Mouse (Mus musculus): Measurements from ENCODE around the gene Med27. TPM values are rescaled to one million over a fixed set of nuclear protein-coding genes. Genes with fewer than 3 reads are reported as not detected.

Med27 gene
- polyA plus RNA-seq, 1 experiment: 7.1 TPM

DNA sequence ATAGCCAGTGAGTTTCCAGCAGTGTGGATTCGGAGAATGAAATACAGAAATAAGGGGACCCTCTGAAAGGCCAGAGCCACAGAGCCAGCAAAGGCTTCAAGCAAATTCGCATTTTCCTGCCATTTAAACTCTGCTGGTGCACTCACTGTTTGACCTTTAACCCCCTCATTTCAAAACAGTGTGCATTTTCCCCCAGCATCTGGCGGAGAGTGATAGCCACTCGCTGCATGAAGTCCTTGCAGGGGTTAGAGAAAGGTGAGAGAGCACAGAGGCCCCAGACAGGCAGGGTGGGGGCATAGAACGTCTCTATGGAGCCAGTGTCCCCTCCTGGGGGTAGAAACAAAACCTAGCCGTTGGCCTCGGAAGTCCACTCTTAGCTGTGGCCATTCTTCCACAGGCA, 166.5 kb downstream of the Med27 start:
- WGBS: 79% methylated on average over 7 of the region's 7 CpGs
- no peak overlapping the region for H3K27ac ChIP-seq (ENCODE audit: control insufficient read depth, insufficient read depth, low read depth, low read length, poor library complexity)
- TF ChIP-seq CTCF (IDR thresholded peaks at IDR 0.05; ENCODE audit: control insufficient read depth, insufficient read depth, low read length) (no peak), POLR2A (IDR thresholded peaks at IDR 0.05; ENCODE audit: borderline replicate concordance, control insufficient read depth, low read depth, low read length) (no peak)

DNA sequence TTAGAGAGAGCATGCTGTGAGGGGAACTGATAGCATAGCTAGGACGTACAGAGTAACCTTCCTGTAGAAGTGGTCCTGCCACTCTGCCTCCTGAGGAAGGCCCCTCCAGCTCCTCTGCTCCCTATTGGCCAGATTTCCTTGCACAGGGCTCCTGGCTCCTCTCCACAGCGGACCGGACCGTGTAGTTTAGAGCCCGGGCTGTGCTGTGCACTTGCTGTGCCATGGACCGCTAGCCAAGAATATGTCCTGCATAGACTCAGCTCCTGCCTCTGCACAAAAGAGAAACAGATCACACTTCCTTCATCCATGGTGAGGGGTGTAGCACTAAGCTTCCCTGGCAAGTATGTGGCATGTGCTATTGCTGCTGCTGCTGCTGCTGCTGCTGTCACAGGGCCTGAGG, 168.2 kb downstream of the Med27 start:
- H3K4me1 ChIP-seq (ENCODE audit: control insufficient read depth, insufficient read depth, low read length): no peaks in the 10 kb centered on the region
- 89% methylated on average over 6 of the region's 6 CpGs for WGBS
- TF ChIP-seq CTCF (IDR thresholded peaks at IDR 0.05; ENCODE audit: control insufficient read depth, insufficient read depth, low read length) (no peak), POLR2A (IDR thresholded peaks at IDR 0.05; ENCODE audit: borderline replicate concordance, control insufficient read depth, low read depth, low read length) (no peak)
- H3K27ac ChIP-seq (ENCODE audit: control insufficient read depth, insufficient read depth, low read depth, low read length, poor library complexity): no peak overlapping the region
- no peak overlapping the region for H3K4me3 ChIP-seq (replicated peaks; ENCODE audit: control insufficient read depth, low read depth, low read length)

More for the DNA sequence above, 166.5 kb downstream of the Med27 start:
- H3K4me3 ChIP-seq (replicated peaks; ENCODE audit: control insufficient read depth, low read depth, low read length): no peak overlapping the region
- H3K4me1 ChIP-seq (ENCODE audit: control insufficient read depth, insufficient read depth, low read length): no peaks in the 10 kb centered on the region

DNA sequence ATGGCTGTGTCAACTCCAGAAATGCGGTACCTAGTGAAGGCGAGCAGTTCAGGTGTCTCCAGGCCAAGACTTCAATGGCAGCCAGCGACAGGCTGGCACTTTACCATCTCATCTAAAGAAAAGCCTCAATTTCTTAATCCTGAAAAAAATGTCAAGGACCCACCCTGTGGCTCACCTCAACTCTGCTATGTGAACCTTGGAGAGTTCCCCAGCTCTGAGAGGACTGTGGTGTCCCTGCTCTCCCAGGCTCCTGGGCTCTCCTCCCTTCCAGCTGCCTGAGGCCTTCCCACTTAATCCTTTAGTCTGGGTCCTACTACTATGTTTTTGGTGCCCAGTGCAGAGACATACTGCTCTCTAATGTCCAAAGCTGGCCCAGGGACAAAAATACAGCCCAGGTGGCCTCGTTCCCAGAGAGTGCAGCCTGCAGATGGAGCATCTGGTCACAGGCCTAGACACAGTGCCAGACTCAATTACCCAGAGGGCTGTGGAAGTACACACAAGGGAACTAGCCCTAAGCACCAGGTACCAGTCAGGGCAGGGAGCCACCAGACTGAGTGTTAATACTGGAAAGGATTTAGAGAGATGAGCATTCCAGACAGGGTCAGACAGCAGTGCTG, 169.3 kb downstream of the Med27 start:
- Histone ChIP-seq H3K27ac (ENCODE audit: control insufficient read depth, insufficient read depth, low read depth, low read length, poor library complexity) (no peak overlapping the region), H3K4me1 (ENCODE audit: control insufficient read depth, insufficient read depth, low read length) (no peaks in the 10 kb centered on the region), H3K4me3 (replicated peaks; ENCODE audit: control insufficient read depth, low read depth, low read length) (no peak overlapping the region)
- WGBS: 81% methylated on average over 4 of the region's 4 CpGs
- TF ChIP-seq POLR2A (IDR thresholded peaks at IDR 0.05; ENCODE audit: borderline replicate concordance, control insufficient read depth, low read depth, low read length): no peak
- no peak for TF ChIP-seq CTCF (IDR thresholded peaks at IDR 0.05; ENCODE audit: control insufficient read depth, insufficient read depth, low read length)

DNA sequence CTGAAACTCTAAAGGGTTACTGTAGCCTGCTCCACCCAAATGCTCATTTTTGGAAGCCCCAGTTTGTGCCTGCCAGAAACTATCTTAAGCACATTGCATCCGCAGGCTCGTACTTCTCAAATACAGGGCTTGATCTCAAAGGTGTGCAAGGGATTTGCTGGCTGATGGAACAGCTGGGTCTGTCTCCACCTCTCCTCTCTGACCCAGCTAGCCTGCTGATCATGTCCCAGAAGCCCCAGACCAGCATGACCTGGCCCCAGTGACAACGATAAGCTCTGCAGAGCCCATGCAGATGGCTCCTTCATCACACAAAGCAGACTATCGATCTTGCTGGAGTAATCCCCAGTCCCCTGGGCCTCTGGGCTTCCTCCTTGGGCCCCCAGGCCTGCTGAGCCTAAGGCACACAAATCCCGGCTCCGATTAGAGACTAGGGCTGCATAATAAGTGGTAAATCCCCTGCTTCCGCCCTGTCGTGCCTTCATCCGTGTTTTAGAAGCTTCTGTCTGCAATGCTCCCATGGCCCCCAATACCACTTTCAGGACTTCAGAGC, 170.1 kb downstream of the Med27 start:
- Histone ChIP-seq H3K4me3 (replicated peaks; ENCODE audit: control insufficient read depth, low read depth, low read length) (no peak overlapping the region), H3K27ac (ENCODE audit: control insufficient read depth, insufficient read depth, low read depth, low read length, poor library complexity) (no peak overlapping the region), H3K4me1 (ENCODE audit: control insufficient read depth, insufficient read depth, low read length) (no peaks in the 10 kb centered on the region)
- 76% methylated on average over 9 of the region's 9 CpGs for WGBS
- TF ChIP-seq CTCF (IDR thresholded peaks at IDR 0.05; ENCODE audit: control insufficient read depth, insufficient read depth, low read length) (no peak), POLR2A (IDR thresholded peaks at IDR 0.05; ENCODE audit: borderline replicate concordance, control insufficient read depth, low read depth, low read length) (no peak)

DNA sequence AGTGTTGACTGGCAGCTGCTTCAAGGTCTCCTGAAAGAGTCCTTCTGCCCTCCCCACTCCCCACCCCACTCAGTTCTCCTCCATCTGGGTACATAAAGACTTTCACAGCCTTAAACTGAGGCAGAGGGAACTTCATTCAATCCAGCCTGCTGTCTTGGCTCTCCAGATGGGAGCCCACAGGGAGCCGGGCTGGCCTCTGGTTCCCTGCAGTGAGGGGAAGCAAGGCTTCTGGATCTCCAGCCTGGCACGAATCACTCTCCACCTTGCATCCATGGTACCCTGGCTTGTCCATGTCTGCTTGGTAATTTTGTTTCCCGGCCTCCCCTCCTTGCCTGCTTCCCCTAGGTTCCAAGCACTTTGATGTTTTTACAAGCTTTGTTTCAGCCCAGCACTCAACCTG, 172.8 kb downstream of the Med27 start:
- Histone ChIP-seq H3K4me1 (ENCODE audit: control insufficient read depth, insufficient read depth, low read length) (no peaks in the 10 kb centered on the region), H3K27ac (ENCODE audit: control insufficient read depth, insufficient read depth, low read depth, low read length, poor library complexity) (no peak overlapping the region), H3K4me3 (replicated peaks; ENCODE audit: control insufficient read depth, low read depth, low read length) (no peak overlapping the region)
- no peak for TF ChIP-seq POLR2A (IDR thresholded peaks at IDR 0.05; ENCODE audit: borderline replicate concordance, control insufficient read depth, low read depth, low read length)
- TF ChIP-seq CTCF (IDR thresholded peaks at IDR 0.05; ENCODE audit: control insufficient read depth, insufficient read depth, low read length): no peak
- 78% methylated on average over 3 of the region's 3 CpGs for WGBS

DNA sequence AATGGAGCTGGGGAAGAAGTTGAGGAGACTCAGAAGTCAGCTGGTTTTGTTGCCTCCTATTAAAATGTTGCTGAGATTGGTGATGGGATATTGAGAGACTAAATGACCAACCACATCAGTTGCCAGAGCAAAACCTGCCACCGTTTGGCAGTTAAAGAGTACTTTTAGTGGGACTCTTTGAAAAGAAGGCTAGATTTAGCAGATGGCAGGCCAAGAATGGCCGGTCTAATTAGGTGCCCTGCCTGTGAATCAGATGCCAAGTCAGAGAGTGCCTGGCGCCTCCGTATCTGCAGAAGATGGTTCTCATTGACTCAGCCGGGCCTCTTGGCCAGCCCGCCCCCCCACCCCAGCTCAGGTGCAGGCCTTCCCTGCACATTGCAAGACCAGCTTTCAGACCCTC, 173.6 kb downstream of the Med27 start:
- Histone ChIP-seq H3K4me3 (replicated peaks; ENCODE audit: control insufficient read depth, low read depth, low read length) (no peak overlapping the region), H3K27ac (ENCODE audit: control insufficient read depth, insufficient read depth, low read depth, low read length, poor library complexity) (no peak overlapping the region), H3K4me1 (ENCODE audit: control insufficient read depth, insufficient read depth, low read length) (no peaks in the 10 kb centered on the region)
- WGBS: 88% methylated on average over 6 of the region's 6 CpGs
- TF ChIP-seq CTCF (IDR thresholded peaks at IDR 0.05; ENCODE audit: control insufficient read depth, insufficient read depth, low read length) (no peak), POLR2A (IDR thresholded peaks at IDR 0.05; ENCODE audit: borderline replicate concordance, control insufficient read depth, low read depth, low read length) (no peak)

DNA sequence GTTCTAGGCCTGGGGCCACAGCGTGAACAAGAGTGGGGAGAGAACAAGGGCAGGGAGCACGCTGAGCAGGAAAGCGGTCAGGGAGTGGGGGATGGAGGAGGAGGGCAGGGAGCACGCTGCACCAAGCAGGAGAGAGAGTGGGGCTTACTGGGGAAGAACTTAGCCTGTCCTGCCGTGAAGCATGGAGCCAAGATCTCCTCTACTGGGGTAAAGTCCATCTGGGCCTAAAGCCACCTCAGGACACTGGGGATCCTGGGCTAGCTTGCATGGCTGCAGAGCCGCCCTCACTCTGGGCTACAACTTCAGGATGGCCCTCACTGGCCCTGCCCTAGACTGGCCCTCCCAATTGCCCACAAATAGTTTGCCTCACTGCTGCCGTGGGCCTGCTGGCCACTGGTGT, 174.9 kb downstream of the Med27 start:
- TF ChIP-seq POLR2A (IDR thresholded peaks at IDR 0.05; ENCODE audit: borderline replicate concordance, control insufficient read depth, low read depth, low read length) (no peak), CTCF (IDR thresholded peaks at IDR 0.05; ENCODE audit: control insufficient read depth, insufficient read depth, low read length) (no peak)
- H3K27ac ChIP-seq (ENCODE audit: control insufficient read depth, insufficient read depth, low read depth, low read length, poor library complexity): no peak overlapping the region
- 84% methylated on average over 7 of the region's 7 CpGs for WGBS
- H3K4me3 ChIP-seq (replicated peaks; ENCODE audit: control insufficient read depth, low read depth, low read length): no peak overlapping the region
- H3K4me1 ChIP-seq (ENCODE audit: control insufficient read depth, insufficient read depth, low read length): no peaks in the 10 kb centered on the region

DNA sequence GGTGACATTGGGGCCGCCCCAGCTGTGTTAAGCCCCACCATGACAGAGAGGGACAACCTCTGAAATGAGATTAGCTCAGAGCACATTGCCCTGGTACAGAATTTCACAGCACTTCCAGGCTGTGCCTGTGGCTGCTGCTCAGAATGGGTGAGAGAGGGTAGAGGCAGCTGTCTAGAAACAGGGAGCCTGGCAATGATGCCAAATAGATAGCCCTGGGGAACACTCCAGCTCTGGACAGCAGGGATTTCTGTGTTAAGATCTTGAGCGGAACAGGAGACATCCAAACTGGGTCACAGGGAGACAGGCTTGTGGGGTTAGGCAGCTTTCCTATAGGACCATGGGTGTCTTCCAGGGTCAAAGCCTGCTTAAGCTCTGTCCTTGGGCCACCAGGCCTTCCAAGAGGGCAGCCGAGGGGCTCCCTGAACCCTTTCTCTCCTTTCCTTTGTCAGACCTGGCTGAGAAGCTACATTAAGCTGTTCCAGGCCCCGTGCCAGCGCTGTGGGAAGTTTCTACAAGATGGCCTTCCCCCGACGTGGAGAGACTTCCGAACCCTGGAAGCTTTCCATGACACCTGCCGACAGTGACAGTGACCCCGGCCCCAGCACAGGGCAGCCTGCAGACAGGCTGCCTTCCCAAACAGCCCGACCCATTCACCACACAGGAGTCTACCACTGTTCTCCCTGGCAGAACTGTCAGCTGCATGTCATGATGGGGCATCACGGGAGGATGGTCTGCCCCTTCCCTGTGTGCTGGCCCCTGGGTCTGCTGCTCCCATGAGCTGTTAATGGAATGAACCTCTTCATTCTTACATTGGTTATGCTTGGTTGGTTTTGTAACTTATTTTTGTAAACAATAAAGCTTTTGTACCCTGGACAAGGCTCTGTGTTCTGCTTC, 177.5 kb downstream of the Med27 start:
- H3K4me3 ChIP-seq (replicated peaks; ENCODE audit: control insufficient read depth, low read depth, low read length): no peak overlapping the region
- H3K27ac ChIP-seq (ENCODE audit: control insufficient read depth, insufficient read depth, low read depth, low read length, poor library complexity): no peak overlapping the region
- H3K4me1 ChIP-seq (ENCODE audit: control insufficient read depth, insufficient read depth, low read length): no peaks in the 10 kb centered on the region
- TF ChIP-seq CTCF (IDR thresholded peaks at IDR 0.05; ENCODE audit: control insufficient read depth, insufficient read depth, low read length) (no peak), POLR2A (IDR thresholded peaks at IDR 0.05; ENCODE audit: borderline replicate concordance, control insufficient read depth, low read depth, low read length) (no peak)
- 85% methylated on average over 12 of the region's 12 CpGs for WGBS
